9 mouse cellular contexts compared by ENCODE assay signal in the genomic region with DNA sequence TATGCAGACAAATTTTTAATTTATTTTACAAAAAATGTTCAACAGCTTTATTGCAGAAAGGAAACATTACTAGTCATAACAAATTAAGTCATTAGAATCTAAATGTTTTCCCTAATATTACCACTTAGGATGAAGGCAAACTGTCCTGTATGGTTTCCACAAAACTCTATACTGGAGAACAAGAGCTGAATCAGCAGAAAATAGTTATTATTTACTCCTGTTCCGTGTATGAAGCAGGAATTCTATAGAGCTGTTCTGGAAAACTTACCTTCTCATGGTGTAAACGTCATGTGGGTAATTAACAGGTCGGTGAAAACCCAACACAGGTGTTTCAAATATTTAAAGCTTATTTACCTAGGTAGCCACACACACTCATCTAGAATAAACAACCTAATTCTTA. TPM values are rescaled to one million over a fixed set of nuclear protein-coding genes. Genes with fewer than 3 reads are reported as not detected.
A peak's percentile ranks its signal among the peaks of the same experiment; 100 is the strongest.
DNase-seq lines count a peak whose midpoint lies in the region; ATAC-seq lines count a peak whose summit lies in the region.
"Had no signal": no experiment of that assay in that cellular context is flagged by ENCODE, and none has a peak within 500 bp of the region (broad histone marks: within the 10 kb centered on the region; RNA-seq: fewer than 3 reads in every experiment).

No protein-coding gene starts in this region.

- peaks cover 24% of the 10 kb centered on the region for H3K36me3 ChIP-seq in kidney, embryonic 14.5 days (ENCODE audit: control insufficient read depth, insufficient read depth, low read length)
- peaks cover 22% of the 10 kb centered on the region for H3K36me3 ChIP-seq in embryonic facial prominence, embryonic 13.5 days
- H3K36me3 ChIP-seq in intestine, embryonic 16.5 days (ENCODE audit: control insufficient read depth, insufficient read depth, low read length), result no peaks in the 10 kb centered on the region
- no peaks in the 10 kb centered on the region for H3K36me3 ChIP-seq in midbrain, embryonic 16.5 days (ENCODE audit: control insufficient read depth, insufficient read depth, low read length)

- DNase-seq in kidney, postnatal 10 days, result no peak
- DNase-seq in thymus, postnatal 36 days, result no peak
- DNase-seq in left cerebral cortex, adult 18-20 months (ENCODE audit: low spot score in 2 of 2), result no peak
- DNase-seq in lung, postnatal 25 days (ENCODE audit: low spot score), result no peak
- DNase-seq: gastrocnemius, postnatal 36 days had no signal

- no peaks in the 10 kb centered on the region for H3K27me3 ChIP-seq in kidney, embryonic 14.5 days (ENCODE audit: control insufficient read depth, insufficient read depth, low read length)
- no peaks in the 10 kb centered on the region for H3K27me3 ChIP-seq in embryonic facial prominence, embryonic 13.5 days
- H3K27me3 ChIP-seq in intestine, embryonic 16.5 days (replicated peaks; ENCODE audit: control insufficient read depth, insufficient read depth, low read length), result no peaks in the 10 kb centered on the region
- no peaks in the 10 kb centered on the region for H3K27me3 ChIP-seq in midbrain, embryonic 16.5 days (ENCODE audit: control insufficient read depth, insufficient read depth, low read depth, low read length)

- peak overlapping the region; percentile 90 for H3K9ac ChIP-seq in kidney, embryonic 14.5 days (ENCODE audit: low read depth, low read length)
- peak overlapping the region; percentile 57; the same call in 1 of the 2 replicates for H3K9ac ChIP-seq in embryonic facial prominence, embryonic 13.5 days
- no peak overlapping the region for H3K9ac ChIP-seq in intestine, embryonic 16.5 days (ENCODE audit: low read depth, low read length)
- no peak overlapping the region for H3K9ac ChIP-seq in midbrain, embryonic 16.5 days (ENCODE audit: low read depth, low read length)

- ATAC-seq in kidney, embryonic 14.5 days (ENCODE audit: low FRiP score, low TSS enrichment), result no peak
- no peak for ATAC-seq in embryonic facial prominence, embryonic 13.5 days (ENCODE audit: insufficient number of reproducible peaks, insufficient read depth, low FRiP score, low TSS enrichment, low read depth)
- no peak for ATAC-seq in intestine, embryonic 16.5 days
- no peak for ATAC-seq in midbrain, embryonic 16.5 days

- H3K4me1 ChIP-seq in kidney, embryonic 14.5 days (ENCODE audit: control insufficient read depth, insufficient read depth, low read length), result no peaks in the 10 kb centered on the region
- peaks cover 11% of the 10 kb centered on the region for H3K4me1 ChIP-seq in embryonic facial prominence, embryonic 13.5 days
- H3K4me1 ChIP-seq in intestine, embryonic 16.5 days (ENCODE audit: control insufficient read depth, insufficient read depth, low read length), result peaks cover 6% of the 10 kb centered on the region
- H3K4me1 ChIP-seq in midbrain, embryonic 16.5 days (ENCODE audit: control insufficient read depth, insufficient read depth, low read length), result peaks cover 12% of the 10 kb centered on the region

- peak overlapping the region; percentile 87 for H3K4me3 ChIP-seq in kidney, embryonic 14.5 days (ENCODE audit: low read length)
- H3K4me3 ChIP-seq in embryonic facial prominence, embryonic 13.5 days, result peak overlapping the region; percentile 87
- H3K4me3 ChIP-seq in intestine, embryonic 16.5 days (ENCODE audit: low read length), result peak overlapping the region; percentile 91
- peak overlapping the region; percentile 93; the same call in 1 of the 2 replicates for H3K4me3 ChIP-seq in midbrain, embryonic 16.5 days (ENCODE audit: low read depth, low read length)

- H3K4me2 ChIP-seq in kidney, embryonic 14.5 days (replicated peaks; ENCODE audit: low read depth, low read length), result peak overlapping the region; percentile 56
- H3K4me2 ChIP-seq in embryonic facial prominence, embryonic 13.5 days, result peak overlapping the region; percentile 76
- H3K4me2 ChIP-seq in intestine, embryonic 16.5 days (ENCODE audit: low read depth, low read length), result peak overlapping the region; percentile 73
- H3K4me2 ChIP-seq in midbrain, embryonic 16.5 days (ENCODE audit: low read length), result peak overlapping the region; percentile 91

- WGBS in kidney, embryonic 14.5 days, result 12% methylated on average over 3 of the region's 3 CpGs
- 6% methylated on average over 3 of the region's 3 CpGs for WGBS in embryonic facial prominence, embryonic 13.5 days
- 6% methylated on average over 3 of the region's 3 CpGs for WGBS in intestine, embryonic 16.5 days
- 15% methylated on average over 3 of the region's 3 CpGs for WGBS in midbrain, embryonic 16.5 days

- H3K27ac ChIP-seq in kidney, embryonic 14.5 days (ENCODE audit: low read depth, low read length), result no peak overlapping the region
- no peak overlapping the region for H3K27ac ChIP-seq in embryonic facial prominence, embryonic 13.5 days
- H3K27ac ChIP-seq in intestine, embryonic 16.5 days (ENCODE audit: low read length), result no peak overlapping the region
- H3K27ac ChIP-seq in midbrain, embryonic 16.5 days (ENCODE audit: low read length), result no peak overlapping the region

- no peaks in the 10 kb centered on the region for H3K9me3 ChIP-seq in kidney, embryonic 14.5 days (ENCODE audit: control insufficient read depth, low read length)
- no peaks in the 10 kb centered on the region for H3K9me3 ChIP-seq in embryonic facial prominence, embryonic 13.5 days
- no peaks in the 10 kb centered on the region for H3K9me3 ChIP-seq in intestine, embryonic 16.5 days (ENCODE audit: control insufficient read depth, low read length)
- no peaks in the 10 kb centered on the region for H3K9me3 ChIP-seq in midbrain, embryonic 16.5 days (replicated peaks; ENCODE audit: control insufficient read depth, low read length, poor library complexity, severe bottlenecking)

RNA-seq across cellular contexts. Expression of a gene that starts 1.1 kb away (rescaled TPM):
- polyA plus RNA-seq in kidney, embryonic 14.5 days (2014; fragmentation: Nextera tagmentation; extraction: Ambion mirVana), result 55.5 and 64.7 TPM in 2 replicates
- polyA plus RNA-seq in embryonic facial prominence, embryonic 13.5 days (2015; fragmentation: Nextera tagmentation; extraction: Ambion mirVana), result 43.0 and 43.4 TPM in 2 replicates
- polyA plus RNA-seq in intestine, embryonic 16.5 days (2015; fragmentation: Nextera tagmentation; extraction: Ambion mirVana), result 25.3 and 27.3 TPM in 2 replicates
- polyA plus RNA-seq in midbrain, embryonic 16.5 days (2015; fragmentation: Nextera tagmentation; extraction: Ambion mirVana), result 7.0 and 11.2 TPM in 2 replicates
- 1 to 10 TPM; 1.8 to 2.1 TPM for total RNA-seq in left cerebral cortex, adult 18-20 months (2021)

RNA-seq across cellular contexts. Expression of a gene that starts 1.2 kb away (rescaled TPM):
- polyA plus RNA-seq in kidney, embryonic 14.5 days (2014; fragmentation: Nextera tagmentation; extraction: Ambion mirVana), result 12.4 and 12.6 TPM in 2 replicates
- polyA plus RNA-seq in embryonic facial prominence, embryonic 13.5 days (2015; fragmentation: Nextera tagmentation; extraction: Ambion mirVana), result 13.7 and 14.2 TPM in 2 replicates
- polyA plus RNA-seq in intestine, embryonic 16.5 days (2015; fragmentation: Nextera tagmentation; extraction: Ambion mirVana), result 8.2 and 8.4 TPM in 2 replicates
- 8.9 and 9.5 TPM in 2 replicates for polyA plus RNA-seq in midbrain, embryonic 16.5 days (2015; fragmentation: Nextera tagmentation; extraction: Ambion mirVana)
- total RNA-seq in left cerebral cortex, adult 18-20 months (2021), result 10 to 100 TPM; 11.7 TPM

RNA-seq across cellular contexts. Expression of a gene that starts 53.5 kb away (rescaled TPM):
- 7.6 and 10.2 TPM in 2 replicates for polyA plus RNA-seq in kidney, embryonic 14.5 days (2014; fragmentation: Nextera tagmentation; extraction: Ambion mirVana)
- 12.2 and 15.1 TPM in 2 replicates for polyA plus RNA-seq in embryonic facial prominence, embryonic 13.5 days (2015; fragmentation: Nextera tagmentation; extraction: Ambion mirVana)
- polyA plus RNA-seq in intestine, embryonic 16.5 days (2015; fragmentation: Nextera tagmentation; extraction: Ambion mirVana), result 2.8 and 3.2 TPM in 2 replicates
- 49.5 and 51.1 TPM in 2 replicates for polyA plus RNA-seq in midbrain, embryonic 16.5 days (2015; fragmentation: Nextera tagmentation; extraction: Ambion mirVana)
- total RNA-seq in left cerebral cortex, adult 18-20 months (2021), result 100 to 1,000 TPM; 205 to 208 TPM

Comparison
In these comparisons a context has a peak if more than half of its experiments do, and no peak if none do; other contexts are left out.
1. H3K9ac ChIP-seq: peak in kidney, embryonic 14.5 days (single experiment) and embryonic facial prominence, embryonic 13.5 days (single experiment); none in intestine, embryonic 16.5 days (single experiment) and midbrain, embryonic 16.5 days (single experiment).
2. Peak in every context shown above with its lines, with median percentiles within 50 percentile points of each other: H3K4me2 ChIP-seq and H3K4me3 ChIP-seq.